Mouse (Mus musculus) spleen, embryonic (tissue): Measurements from ENCODE around the gene Vax1.

Source experiments
- CTCF ChIA-PET: fragments of 350-600 bp; sonication (Branson Sonifier 250); formaldehyde crosslinking; loops from one replicate; lab custom pipeline; 2022; lab: Charles Lee

Gene Vax1

DNA sequence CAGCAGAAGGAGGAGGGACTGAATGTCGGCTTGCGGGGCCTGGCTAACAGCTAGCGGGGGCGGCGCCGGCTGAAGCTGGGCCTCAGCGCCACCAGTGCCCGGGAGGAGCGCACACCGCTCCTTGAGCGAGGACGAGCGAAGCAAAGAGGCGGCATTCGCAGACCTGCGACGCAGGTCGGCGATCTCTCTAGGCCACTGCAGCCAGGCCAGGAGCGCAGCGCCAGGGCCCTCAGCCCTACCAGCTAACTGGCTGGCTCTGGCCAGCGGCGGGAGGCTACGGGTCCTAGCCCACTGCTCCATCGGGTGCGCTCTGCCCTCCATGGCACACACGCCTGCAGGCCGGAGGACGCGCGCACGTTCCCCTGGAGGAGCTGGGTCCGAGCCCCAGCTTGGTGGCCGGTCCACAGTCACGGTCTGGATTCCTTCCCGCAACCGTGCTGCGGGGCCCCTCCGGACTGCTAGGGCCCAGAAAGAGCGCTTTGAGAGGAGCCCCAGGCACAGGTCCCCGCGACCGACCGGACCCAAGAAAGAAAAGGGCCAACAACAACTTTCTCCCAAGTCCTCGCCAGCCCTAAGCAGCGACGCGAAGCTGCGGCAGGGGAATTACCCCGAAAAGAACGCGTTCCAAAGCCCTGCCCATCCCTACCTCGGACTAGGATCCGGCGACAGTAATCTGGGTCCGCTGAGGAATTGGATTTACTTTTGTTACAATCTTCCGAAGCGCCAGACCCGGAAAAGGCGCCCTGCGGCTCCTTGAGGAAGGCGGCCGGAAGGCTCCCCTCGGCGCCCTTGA is 517 bp downstream of the Vax1 start:
- CTCF ChIA-PET, result no interaction called here

- CTCF ChIA-PET, result no interaction called here
Observed at GRCm38 (mm10) chr19:59168386-59168905, 1.4 kb downstream of the Vax1 start.

GRCm38 (mm10) chr19:59167871-59168270 is 2.0 kb downstream of the Vax1 start:
- CTCF ChIA-PET, result no interaction called here

DNA sequence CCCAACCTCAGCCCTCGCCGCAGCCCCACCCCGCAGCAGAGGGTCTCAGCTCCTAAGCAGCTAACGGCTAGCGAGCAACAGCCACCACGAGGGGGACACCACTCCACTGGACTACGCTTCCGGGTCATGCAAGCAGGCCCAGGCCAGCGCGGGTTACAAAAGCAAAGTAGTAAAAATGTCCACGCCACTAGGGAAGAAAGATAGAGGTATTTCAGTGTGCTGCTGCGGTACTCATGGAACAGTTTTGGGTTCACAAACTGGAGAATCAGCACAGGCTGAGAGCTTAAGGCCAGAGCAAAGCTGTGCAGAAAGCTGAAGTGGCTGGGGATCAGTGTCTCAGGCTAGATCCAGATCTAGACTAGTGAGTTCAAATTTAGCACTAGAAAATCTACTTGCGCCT is 3.0 kb downstream of the Vax1 start:
- CTCF ChIA-PET, result no interaction called here

- CTCF ChIA-PET, result no interaction called here
Observed at GRCm38 (mm10) chr19:59166311-59166761, 3.5 kb downstream of the Vax1 start.

GRCm38 (mm10) chr19:59165577-59165976 is 4.3 kb downstream of the Vax1 start:
- CTCF ChIA-PET, result no interaction called here

DNA sequence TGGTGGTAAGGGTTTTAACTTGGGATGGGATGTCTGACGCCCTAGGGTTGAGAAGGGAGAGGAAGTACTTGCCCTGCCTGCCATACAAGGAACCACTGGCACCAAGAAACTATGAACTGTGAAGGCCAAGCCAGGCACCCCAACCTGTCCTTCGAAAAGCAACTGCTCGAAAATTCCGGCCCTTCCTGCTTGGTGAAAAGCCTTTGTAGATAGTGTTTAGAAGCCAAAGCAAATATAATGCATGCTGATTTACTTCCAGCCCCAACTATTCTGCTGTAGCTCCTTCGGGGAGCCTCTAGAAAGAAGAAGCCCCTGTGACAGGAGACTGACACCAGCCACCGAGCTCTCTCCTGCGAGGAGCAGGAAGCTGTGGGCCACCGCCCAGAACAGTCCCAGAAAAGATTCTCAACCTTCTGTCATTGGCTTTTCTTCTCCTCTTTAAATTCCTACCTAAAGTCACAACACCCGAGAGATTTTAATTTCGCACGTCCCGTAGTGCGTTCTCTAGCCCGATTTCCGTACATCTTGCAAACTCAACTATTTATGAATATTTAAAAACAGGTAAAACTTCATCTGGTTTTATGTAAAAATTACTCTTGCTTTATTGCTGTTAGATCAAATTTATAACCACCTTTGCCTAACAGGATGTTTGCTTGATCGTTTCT is 4.8 kb downstream of the Vax1 start:
- CTCF ChIA-PET, result no interaction called here

DNA sequence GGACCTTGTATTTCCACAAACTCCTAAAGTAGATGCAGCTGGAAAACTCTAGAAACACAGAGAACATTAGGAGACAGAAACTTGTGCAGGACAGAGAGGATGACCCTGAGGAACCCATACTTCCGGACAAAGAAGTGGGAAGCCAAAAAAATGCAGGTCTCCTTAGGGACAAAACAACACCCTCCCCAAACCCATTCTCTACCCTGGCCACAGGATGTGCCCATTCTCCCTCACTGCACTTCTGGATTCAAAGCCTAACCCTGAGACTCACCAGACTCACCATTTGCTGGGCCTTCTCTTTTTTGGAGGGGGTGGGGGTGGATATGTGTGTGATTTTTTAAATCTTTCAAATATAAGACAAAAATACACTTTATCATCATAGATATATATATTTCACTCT is 5.7 kb downstream of the Vax1 start:
- CTCF ChIA-PET, result no interaction called here

- CTCF ChIA-PET, result no interaction called here
Observed at GRCm38 (mm10) chr19:59156702-59157101, 13.2 kb downstream of the Vax1 start.

GRCm38 (mm10) chr19:59154171-59154570 is 15.7 kb downstream of the Vax1 start:
- CTCF ChIA-PET, result no interaction called here

DNA sequence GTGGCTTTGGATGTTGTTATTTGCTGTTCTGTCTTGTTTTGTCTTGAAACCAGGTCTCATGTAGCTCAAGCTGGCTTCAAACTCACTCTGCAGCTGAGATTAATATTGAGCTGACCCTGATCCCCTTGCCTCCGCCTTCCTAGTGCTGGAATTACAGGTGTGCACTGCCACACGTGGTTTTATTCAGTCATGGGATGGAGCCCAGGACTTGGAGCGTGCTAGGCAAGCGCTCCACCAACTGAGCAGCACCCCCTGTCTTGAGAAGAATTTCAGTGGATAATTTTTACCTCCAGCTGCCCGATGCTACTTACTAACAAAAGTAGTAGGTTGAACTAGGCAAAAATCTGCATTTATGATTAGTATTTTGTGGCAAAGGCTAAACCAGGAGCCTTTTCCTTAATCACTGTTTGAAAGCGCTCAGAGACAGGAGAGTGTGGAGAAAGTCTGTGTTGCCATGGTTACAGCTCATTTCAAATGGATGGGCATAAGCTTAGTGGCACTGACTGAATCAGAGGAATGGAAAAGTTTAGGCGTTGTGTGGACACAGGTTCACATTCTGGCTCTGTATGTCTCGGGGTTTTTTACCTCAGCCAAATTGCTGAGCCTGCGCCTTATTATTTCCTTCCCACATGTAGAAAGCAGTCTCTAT is 24.2 kb downstream of the Vax1 start:
- CTCF ChIA-PET, result no interaction called here

DNA sequence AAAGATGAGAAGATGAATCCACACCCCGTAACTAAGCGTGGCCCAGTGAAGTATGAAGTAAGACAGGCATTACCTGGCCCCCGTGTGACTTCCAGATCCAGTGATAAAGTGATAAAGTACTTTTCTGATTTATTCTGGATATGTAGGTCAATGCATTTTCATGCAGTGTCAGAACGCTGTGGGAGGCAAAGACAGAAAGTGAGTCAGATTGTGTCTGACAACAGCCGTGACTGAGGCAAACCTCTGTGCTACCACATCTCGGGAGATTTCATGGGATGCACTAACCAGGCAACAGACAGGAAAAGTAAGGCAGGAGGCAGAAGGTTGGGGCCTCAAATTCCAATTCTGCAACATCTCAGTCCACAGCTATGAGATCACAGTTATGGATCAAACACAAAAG is 24.8 kb downstream of the Vax1 start:
- CTCF ChIA-PET, result no interaction called here

GRCm38 (mm10) chr19:59142206-59142605 is 27.6 kb downstream of the Vax1 start:
- CTCF ChIA-PET, result no interaction called here

- CTCF ChIA-PET, result no interaction called here
Observed at GRCm38 (mm10) chr19:59135387-59135786, 34.5 kb downstream of the Vax1 start.

DNA sequence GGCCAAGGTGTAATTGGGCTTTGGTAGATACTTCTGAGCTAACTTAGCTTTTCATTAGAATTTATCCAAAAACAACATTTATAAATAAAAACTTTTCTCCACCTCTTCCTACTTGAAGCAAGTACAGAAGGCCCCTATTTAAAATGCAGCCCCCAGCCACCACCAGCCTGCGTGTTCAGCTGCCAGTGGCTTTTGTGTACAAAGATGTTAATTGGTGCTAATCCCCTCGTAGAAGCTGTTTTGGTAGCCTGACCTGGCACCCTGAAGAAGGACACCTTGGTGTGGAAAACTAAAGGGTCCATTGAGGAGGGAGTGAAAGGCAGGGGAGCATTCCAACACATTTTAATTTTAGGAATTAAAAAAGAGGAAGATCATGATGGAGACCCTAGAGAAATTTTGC is 34.9 kb downstream of the Vax1 start:
- CTCF ChIA-PET, result no interaction called here

DNA sequence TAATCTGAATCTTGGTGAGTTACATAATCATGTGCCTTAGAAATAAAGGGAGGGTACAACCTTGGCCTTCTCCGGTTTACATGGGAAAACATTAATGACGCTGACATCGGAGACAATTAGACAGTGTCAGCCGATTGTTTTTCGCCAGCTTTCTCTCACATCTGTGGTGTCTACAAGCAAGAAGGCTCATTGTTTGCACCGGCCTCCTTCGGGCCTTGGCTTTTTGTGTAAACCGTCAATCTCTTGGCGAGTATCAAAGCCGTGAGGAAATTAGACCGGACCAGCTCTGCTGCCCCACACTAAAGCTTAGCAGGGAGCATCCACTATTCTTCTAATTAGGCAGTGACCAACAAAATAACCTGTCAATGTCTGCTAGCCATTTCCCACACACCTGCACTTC is 36.7 kb downstream of the Vax1 start:
- CTCF ChIA-PET, result no interaction called here

DNA sequence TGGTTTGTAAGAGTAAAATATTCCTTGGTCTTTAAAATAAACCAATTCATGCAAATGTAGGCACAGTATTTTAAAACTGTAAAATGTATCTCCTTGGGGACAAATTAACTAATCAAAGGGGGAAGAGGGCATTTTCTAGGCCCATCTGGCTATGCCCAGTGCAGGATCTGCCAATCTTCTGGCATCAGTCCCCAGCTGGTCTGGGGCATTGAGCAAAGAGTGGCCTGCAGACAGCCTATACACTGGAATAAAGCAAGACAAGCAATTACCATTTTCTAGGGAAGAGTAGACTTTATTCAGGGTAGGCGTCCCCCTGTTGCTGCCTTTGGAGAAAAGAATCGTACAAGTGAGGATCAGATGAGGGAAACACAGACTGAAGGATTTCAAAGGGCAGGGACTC is 40.2 kb downstream of the Vax1 start:
- CTCF ChIA-PET, result no interaction called here

DNA sequence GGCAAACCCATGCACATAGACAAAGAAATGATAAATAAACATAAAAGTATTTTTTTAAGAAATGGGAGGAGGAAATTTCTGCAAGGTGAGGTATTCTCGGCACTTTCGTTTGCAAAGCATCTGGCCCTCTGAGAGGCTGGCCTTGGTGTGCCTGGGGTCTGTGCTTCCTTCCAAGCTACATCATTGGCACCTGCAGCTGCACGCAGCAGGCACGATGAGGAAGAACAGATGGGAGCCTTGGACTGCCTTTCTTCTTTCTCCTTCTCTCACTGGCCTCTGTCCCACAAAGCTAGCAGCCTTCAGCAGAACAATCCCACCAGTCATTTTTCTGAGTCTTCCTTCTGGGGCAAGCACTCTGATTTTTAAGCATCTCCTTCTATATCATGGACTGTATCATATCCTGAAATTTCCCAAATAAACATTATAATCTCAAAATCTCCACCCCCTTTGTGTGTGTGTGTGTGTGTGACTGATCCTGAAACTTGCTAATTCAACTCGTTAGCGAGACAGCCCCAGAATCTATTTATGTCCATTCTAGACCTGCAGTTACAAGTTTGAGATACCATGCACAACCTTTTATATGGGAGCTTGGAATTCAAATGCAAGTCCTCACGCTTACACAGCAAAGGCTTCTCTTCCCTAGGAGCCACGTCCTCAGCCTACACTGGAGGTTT is 41.2 kb downstream of the Vax1 start:
- CTCF ChIA-PET, result no interaction called here

- CTCF ChIA-PET, result no interaction called here
Observed at GRCm38 (mm10) chr19:59127424-59127823, 42.4 kb downstream of the Vax1 start.
